Mouse (Mus musculus): ENCODE data around the gene Nudt9. TPM values are rescaled to one million over a fixed set of nuclear protein-coding genes. Genes with fewer than 3 reads are reported as not detected.
"Not testable (repeated sequence)": the region's sequence is repeated elsewhere in the genome, so short reads cannot be mapped to it uniquely, and the experiment has no call there.

The Nudt9 gene
- total and polyA plus RNA-seq, 2 experiments from 2014 or later = 55.3 to 73.8 TPM

GRCm38 (mm10) chr5:104023289-104024020 lies 22.7 kb upstream of the Nudt9 start:
- ATAC-seq = no peak
- no peak for DNase-seq
- H3K4me2 ChIP-seq (ENCODE audit: low read depth) = no peak overlapping the region
- H3K27ac ChIP-seq (ENCODE audit: low read depth, low read length) = no peak overlapping the region
- H3K27me3 ChIP-seq (ENCODE audit: insufficient read depth, low read length) = no peaks in the 10 kb centered on the region; the same call in 1 of the 2 replicates
- H3K36me3 ChIP-seq (ENCODE audit: insufficient read depth) = no peaks in the 10 kb centered on the region
- peaks cover 8% of the 10 kb centered on the region for H3K4me1 ChIP-seq (ENCODE audit: insufficient read depth)
- no peak for TF ChIP-seq CTCF (IDR thresholded peaks at IDR 0.05; ENCODE audit: low read depth)
- H3K9ac ChIP-seq = no peak overlapping the region
- 78% methylated on average over 8 of the region's 8 CpGs for WGBS
- no peaks in the 10 kb centered on the region for H3K9me3 ChIP-seq (ENCODE audit: low read length)
- H3K4me3 ChIP-seq (ENCODE audit: low read depth, low read length) = no peak overlapping the region

- H3K9me3 ChIP-seq (ENCODE audit: low read length); H3K9ac ChIP-seq; H3K4me3 ChIP-seq (ENCODE audit: low read depth, low read length); H3K27ac ChIP-seq (ENCODE audit: low read depth, low read length); H3K4me1 ChIP-seq (ENCODE audit: insufficient read depth); H3K36me3 ChIP-seq (ENCODE audit: insufficient read depth); ATAC-seq; H3K4me2 ChIP-seq (ENCODE audit: low read depth); DNase-seq; H3K27me3 ChIP-seq (ENCODE audit: insufficient read depth, low read length): not testable (repeated sequence)
- WGBS = 84% methylated on average over 5 of the region's 5 CpGs
Observed at GRCm38 (mm10) chr5:104024193-104024592, 21.9 kb upstream of the Nudt9 start.

- H3K4me2 ChIP-seq (ENCODE audit: low read depth) = no peak overlapping the region
- 72% methylated on average over 11 of the region's 11 CpGs for WGBS
- H3K4me1 ChIP-seq (ENCODE audit: insufficient read depth) = peaks cover 8% of the 10 kb centered on the region
- DNase-seq (no peak), ATAC-seq (no peak)
- H3K27ac ChIP-seq (ENCODE audit: low read depth, low read length) = no peak overlapping the region
- TF ChIP-seq CTCF (IDR thresholded peaks at IDR 0.05; ENCODE audit: low read depth) = no peak
- H3K9ac ChIP-seq = no peak overlapping the region
- no peaks in the 10 kb centered on the region for H3K36me3 ChIP-seq (ENCODE audit: insufficient read depth)
- H3K4me3 ChIP-seq (ENCODE audit: low read depth, low read length) = no peak overlapping the region
- H3K27me3 ChIP-seq (ENCODE audit: insufficient read depth, low read length) = no peaks in the 10 kb centered on the region; the same call in 1 of the 2 replicates
- no peaks in the 10 kb centered on the region for H3K9me3 ChIP-seq (ENCODE audit: low read length)
Observed at GRCm38 (mm10) chr5:104024762-104025161, 21.3 kb upstream of the Nudt9 start.

- no peak for DNase-seq
Observed at GRCm38 (mm10) chr5:104025245-104025854, 20.8 kb upstream of the Nudt9 start.

DNA sequence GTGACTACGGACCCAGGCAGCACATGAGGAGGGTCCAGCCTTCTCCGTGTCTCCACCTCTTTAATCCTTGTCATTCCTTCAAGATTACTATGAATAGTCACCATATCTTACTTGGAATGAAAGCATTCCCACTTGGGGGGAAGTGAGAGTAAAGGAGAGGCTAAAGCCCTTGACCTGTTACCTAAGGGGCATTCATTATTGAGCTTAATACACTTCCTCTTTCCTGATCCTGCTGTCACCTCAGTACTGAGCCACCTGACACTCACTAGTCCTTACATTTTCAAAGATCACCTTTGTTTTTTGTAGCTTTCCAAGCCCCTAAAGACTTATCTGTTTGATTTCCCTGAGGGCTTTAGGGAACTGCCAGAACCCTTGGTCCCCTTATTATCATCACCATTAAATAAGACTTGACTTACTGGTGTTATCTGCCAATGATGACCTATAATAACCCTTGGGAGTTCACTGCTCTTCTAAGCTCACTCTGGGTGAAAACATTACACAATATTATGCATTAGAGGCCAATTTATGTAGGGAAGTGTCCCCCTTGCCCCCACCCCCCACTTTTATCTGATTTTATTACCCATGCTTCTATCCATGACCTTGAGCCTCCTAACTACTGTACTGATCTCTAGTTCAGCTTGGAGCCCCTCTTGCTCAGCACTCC lies 13.5 kb upstream of the Nudt9 start:
- ATAC-seq = no peak

More at GRCm38 (mm10) chr5:104025245-104025854, 20.8 kb upstream of the Nudt9 start:
- peaks cover 8% of the 10 kb centered on the region for H3K4me1 ChIP-seq (ENCODE audit: insufficient read depth)
- H3K4me3 ChIP-seq (ENCODE audit: low read depth, low read length) = no peak overlapping the region
- H3K27ac ChIP-seq (ENCODE audit: low read depth, low read length) = no peak overlapping the region
- no peak for TF ChIP-seq CTCF (IDR thresholded peaks at IDR 0.05; ENCODE audit: low read depth)
- H3K36me3 ChIP-seq (ENCODE audit: insufficient read depth) = no peaks in the 10 kb centered on the region
- no peaks in the 10 kb centered on the region for H3K9me3 ChIP-seq (ENCODE audit: low read length)
- ATAC-seq = no peak
- H3K27me3 ChIP-seq (ENCODE audit: insufficient read depth, low read length) = no peaks in the 10 kb centered on the region; the same call in 1 of the 2 replicates
- WGBS = 49% methylated on average over 17 of the region's 17 CpGs
- H3K9ac ChIP-seq = no peak overlapping the region
- no peak overlapping the region for H3K4me2 ChIP-seq (ENCODE audit: low read depth)

DNA sequence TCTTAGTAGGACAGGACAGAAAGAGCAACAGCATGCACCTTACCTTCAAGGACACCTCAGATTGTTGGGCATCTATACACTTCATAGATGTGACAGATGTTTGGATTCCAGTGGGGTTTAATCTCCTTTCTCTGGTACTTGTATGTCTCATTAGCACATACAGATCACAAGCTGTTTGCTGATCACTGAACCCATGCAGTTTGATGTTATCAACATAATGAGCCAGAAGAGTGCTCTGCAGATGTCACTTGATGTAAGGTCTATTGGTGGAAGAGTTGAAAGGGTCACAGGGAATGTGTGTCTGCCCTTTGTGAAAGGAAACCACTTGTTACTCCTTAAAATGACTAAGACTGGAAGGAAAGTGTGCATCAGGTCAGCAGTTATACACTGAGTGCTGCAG lies 11.0 kb upstream of the Nudt9 start:
- H3K27me3 ChIP-seq (ENCODE audit: insufficient read depth, low read length) = no peaks in the 10 kb centered on the region
- H3K4me1 ChIP-seq (ENCODE audit: insufficient read depth) = no peaks in the 10 kb centered on the region
- no peak overlapping the region for H3K4me3 ChIP-seq (ENCODE audit: low read depth, low read length)
- H3K9me3 ChIP-seq (ENCODE audit: low read length) = no peaks in the 10 kb centered on the region
- DNase-seq (no peak), ATAC-seq (no peak)
- H3K27ac ChIP-seq (ENCODE audit: low read depth, low read length) = no peak overlapping the region
- no peak overlapping the region for H3K4me2 ChIP-seq (ENCODE audit: low read depth)
- TF ChIP-seq CTCF (IDR thresholded peaks at IDR 0.05; ENCODE audit: low read depth) = no peak
- H3K36me3 ChIP-seq (ENCODE audit: insufficient read depth) = no peaks in the 10 kb centered on the region
- no peak overlapping the region for H3K9ac ChIP-seq

More for the DNA sequence above, 13.5 kb upstream of the Nudt9 start:
- no peak for DNase-seq
- Histone ChIP-seq H3K4me3 (ENCODE audit: low read depth, low read length) (no peak overlapping the region), H3K9ac (no peak overlapping the region), H3K27ac (ENCODE audit: low read depth, low read length) (no peak overlapping the region), H3K4me2 (ENCODE audit: low read depth) (no peak overlapping the region), H3K36me3 (ENCODE audit: insufficient read depth) (no peaks in the 10 kb centered on the region), H3K9me3 (ENCODE audit: low read length) (no peaks in the 10 kb centered on the region), H3K27me3 (ENCODE audit: insufficient read depth, low read length) (no peaks in the 10 kb centered on the region), H3K4me1 (ENCODE audit: insufficient read depth) (no peaks in the 10 kb centered on the region)
- 86% methylated on average over 2 of the region's 2 CpGs for WGBS
- no peak for TF ChIP-seq CTCF (IDR thresholded peaks at IDR 0.05; ENCODE audit: low read depth)

GRCm38 (mm10) chr5:104035824-104036223 lies 10.3 kb upstream of the Nudt9 start:
- DNase-seq (no peak), ATAC-seq (no peak)
- no peak overlapping the region for H3K9ac ChIP-seq
- H3K9me3 ChIP-seq (ENCODE audit: low read length) = no peaks in the 10 kb centered on the region
- H3K36me3 ChIP-seq (ENCODE audit: insufficient read depth) = no peaks in the 10 kb centered on the region
- TF ChIP-seq CTCF (IDR thresholded peaks at IDR 0.05; ENCODE audit: low read depth) = no peak
- no peaks in the 10 kb centered on the region for H3K27me3 ChIP-seq (ENCODE audit: insufficient read depth, low read length)
- H3K27ac ChIP-seq (ENCODE audit: low read depth, low read length) = no peak overlapping the region
- WGBS = 77% methylated on average over 1 of the region's 1 CpGs
- no peak overlapping the region for H3K4me2 ChIP-seq (ENCODE audit: low read depth)
- H3K4me1 ChIP-seq (ENCODE audit: insufficient read depth) = no peaks in the 10 kb centered on the region
- no peak overlapping the region for H3K4me3 ChIP-seq (ENCODE audit: low read depth, low read length)
